Mouse (Mus musculus): ENCODE data around the gene Gm26727.
"Not testable (repeated sequence)": the region's sequence is repeated elsewhere in the genome, so short reads cannot be mapped to it uniquely, and the experiment has no call there.

Gm26727 gene

GRCm38 (mm10) chr2:67433081-67433480, at the start of gene Gm26727:
Gene Gm26727, minus strand, starts transcription at chr2:67433181.
- DNase-seq (ENCODE audit: low spot score in 2 of 2): no peak

- no peak for DNase-seq (ENCODE audit: low spot score in 2 of 2)
These were observed 48.1 kb upstream of the Gm26727 start for GRCm38 (mm10) chr2:67481051-67481450.

GRCm38 (mm10) chr2:67477753-67478152, 44.8 kb upstream of the Gm26727 start:
- DNase-seq (ENCODE audit: low spot score in 2 of 2): no peak

GRCm38 (mm10) chr2:67470030-67470429, 37.0 kb upstream of the Gm26727 start:
- DNase-seq (ENCODE audit: low spot score in 2 of 2): not testable (repeated sequence)

- no peak for DNase-seq (ENCODE audit: low spot score in 2 of 2)
These were observed 34.1 kb upstream of the Gm26727 start for GRCm38 (mm10) chr2:67467036-67467435.

GRCm38 (mm10) chr2:67460857-67461256, 27.9 kb upstream of the Gm26727 start:
- no peak for DNase-seq (ENCODE audit: low spot score in 2 of 2)

- DNase-seq (ENCODE audit: low spot score in 2 of 2): no peak
These were observed 14.2 kb upstream of the Gm26727 start for GRCm38 (mm10) chr2:67447206-67447605.

GRCm38 (mm10) chr2:67446772-67447171, 13.8 kb upstream of the Gm26727 start:
- no peak for DNase-seq (ENCODE audit: low spot score in 2 of 2)

GRCm38 (mm10) chr2:67445780-67446179, 12.8 kb upstream of the Gm26727 start, which contains the start of gene Xirp2:
Gene Xirp2, plus strand, starts transcription at chr2:67446002.
- no peak for DNase-seq (ENCODE audit: low spot score in 2 of 2)

GRCm38 (mm10) chr2:67438309-67438708, 5.3 kb upstream of the Gm26727 start:
- no peak for DNase-seq (ENCODE audit: low spot score in 2 of 2)

GRCm38 (mm10) chr2:67422799-67423198, 10.2 kb downstream of the Gm26727 start:
- no peak for DNase-seq (ENCODE audit: low spot score in 2 of 2)

- no peak for DNase-seq (ENCODE audit: low spot score in 2 of 2)
These were observed 12.1 kb downstream of the Gm26727 start for GRCm38 (mm10) chr2:67420853-67421252.

- not testable (repeated sequence) for DNase-seq (ENCODE audit: low spot score in 2 of 2)
These were observed 19.6 kb downstream of the Gm26727 start, which contains the start of gene Gm21830 for GRCm38 (mm10) chr2:67413425-67413824. Gene Gm21830, plus strand, starts transcription at chr2:67413725.

Measured in natural killer cell, adult 2 months (primary cell).